Mouse (Mus musculus): ENCODE measurements at regions not wholly inside any gene's neighbourhood (a gene's known extent, or its start where the extent isn't known, plus 50 kb on each side); places are given as distances from the start of the nearest gene placed in this dataset.
A peak's percentile ranks its signal among the peaks of the same experiment; 100 is the strongest.

DNA sequence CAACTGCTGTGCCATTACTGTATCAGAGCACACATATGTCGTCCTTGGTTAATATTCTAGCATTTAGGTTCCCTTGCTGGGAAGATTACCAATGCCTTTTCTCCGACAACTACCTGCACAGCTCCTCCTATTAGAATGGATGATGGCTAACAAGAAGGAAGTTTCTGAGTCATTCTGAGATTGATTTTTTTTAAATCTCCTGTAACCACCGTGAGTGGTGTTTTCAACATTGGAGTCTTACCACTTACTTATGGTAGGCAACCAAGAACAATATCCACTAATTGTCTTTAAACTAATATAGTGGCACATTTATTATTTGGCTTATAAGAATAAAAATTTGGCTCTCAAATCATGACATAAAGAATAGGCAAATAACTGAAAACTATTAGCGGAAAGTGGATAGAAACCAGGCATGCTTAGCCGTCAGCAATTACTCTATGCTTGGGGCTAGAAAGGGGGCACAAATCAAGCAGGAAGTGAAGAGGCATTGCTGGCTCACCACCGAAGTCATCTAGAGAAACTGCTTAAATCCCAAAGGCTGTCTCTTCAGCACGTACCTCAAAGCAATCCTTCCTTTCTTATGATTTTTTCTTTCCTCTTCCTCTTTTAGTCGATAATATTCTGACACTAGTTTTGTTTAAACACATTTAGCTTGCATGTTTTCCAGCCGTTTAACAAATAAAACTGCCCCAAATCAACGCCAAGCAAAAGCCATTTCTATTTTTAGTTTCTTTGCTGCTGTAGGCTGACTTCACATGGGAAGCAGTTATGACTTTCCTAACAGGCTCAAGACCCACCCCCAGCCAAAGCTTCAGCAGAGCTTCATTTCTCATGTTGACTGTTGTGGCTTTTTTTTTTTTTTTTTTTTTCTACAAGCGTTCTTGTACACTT is 484.8 kb upstream of the Gm7489 start:
- DNase-seq (ENCODE audit: low read depth): peak; percentile 17

DNA sequence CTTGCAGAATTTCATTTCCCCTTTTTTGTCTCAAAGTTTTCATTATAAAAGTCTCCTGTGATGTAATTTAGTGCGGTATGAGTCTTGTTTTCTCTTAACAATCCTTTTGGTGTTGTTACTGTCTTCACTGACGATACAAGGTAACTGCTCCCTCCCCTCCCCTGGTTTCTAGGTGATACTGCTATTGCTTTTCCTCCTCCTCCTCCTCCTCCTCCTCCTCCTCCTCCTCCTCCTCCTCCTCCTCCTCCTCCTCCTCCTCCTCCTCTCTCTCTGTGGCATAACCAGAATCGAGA is 484.2 kb upstream of the Gm7489 start:
- DNase-seq (ENCODE audit: low read depth): no peak

All from NIH3T3 (cell line).